Mouse (Mus musculus) spleen, adult 2 months (tissue): ENCODE data around the gene Fam129a.

ENCODE experiments used
- CTCF ChIP-seq: fragments of 200-500 bp; IDR thresholded peaks from 2 replicates; pipeline ENCODE4 v1.5.1; 2011; ENCODE audit warnings: mild to moderate bottlenecking, inconsistent platforms; ENCODE audit not compliant: insufficient read depth, insufficient read length, insufficient replicate concordance; ENCODE audit errors: extremely low read depth
- POLR2A ChIP-seq: fragments of 200-500 bp; IDR thresholded peaks from 2 replicates; pipeline ENCODE4 v1.6.1; 2011; ENCODE audit warnings: low read depth, low read length, inconsistent platforms

GRCm38 (mm10) chr1:151570981-151571837 lies at the start of gene Fam129a:
- TF ChIP-seq POLR2A (peak; percentile 56; the same call in 1 of the 2 replicates), CTCF (no peak)
